Mouse (Mus musculus) E14TG2a.4 (cell line): Measurements from ENCODE around the gene Gm49342.
"Not testable (repeated sequence)": the region's sequence is repeated elsewhere in the genome, so short reads cannot be mapped to it uniquely, and the experiment has no call there.

ENCODE experiments used
- H3K27me3 ChIP-seq: 2 replicates; pipeline ENCODE4 v1.6.1; 2014; ENCODE audit warnings: low read length, control low read depth; ENCODE audit not compliant: insufficient read depth
- H3K36me3 ChIP-seq: 2 replicates; pipeline ENCODE4 v1.6.1; 2014; ENCODE audit warnings: low read length, control low read depth; ENCODE audit not compliant: insufficient read depth
- H3K4me1 ChIP-seq: replicated peaks from 2 replicates; pipeline ENCODE4 v1.6.1; 2014; ENCODE audit warnings: low read depth, low read length, control low read depth
- H3K4me3 ChIP-seq: replicated peaks from 2 replicates; pipeline ENCODE4 v1.5.1; 2014; ENCODE audit warnings: mild to moderate bottlenecking, low read length
- H3K9me3 ChIP-seq: 2 replicates; pipeline ENCODE4 v1.6.1; 2014; ENCODE audit warnings: low read length, control low read depth
- CTCF ChIP-seq: conservative IDR thresholded peaks from 2 replicates; pipeline ENCODE4 v1.5.1; 2014; ENCODE audit warnings: low read length
- NANOG ChIP-seq: IDR thresholded peaks from 2 replicates; pipeline ENCODE4 v1.6.1; 2014; ENCODE audit warnings: borderline replicate concordance, low read length, mixed read lengths
- POU5F1 ChIP-seq: IDR thresholded peaks from 2 replicates; pipeline ENCODE4 v1.6.1; 2014; ENCODE audit warnings: low read length, borderline replicate concordance

Gm49342 gene

DNA sequence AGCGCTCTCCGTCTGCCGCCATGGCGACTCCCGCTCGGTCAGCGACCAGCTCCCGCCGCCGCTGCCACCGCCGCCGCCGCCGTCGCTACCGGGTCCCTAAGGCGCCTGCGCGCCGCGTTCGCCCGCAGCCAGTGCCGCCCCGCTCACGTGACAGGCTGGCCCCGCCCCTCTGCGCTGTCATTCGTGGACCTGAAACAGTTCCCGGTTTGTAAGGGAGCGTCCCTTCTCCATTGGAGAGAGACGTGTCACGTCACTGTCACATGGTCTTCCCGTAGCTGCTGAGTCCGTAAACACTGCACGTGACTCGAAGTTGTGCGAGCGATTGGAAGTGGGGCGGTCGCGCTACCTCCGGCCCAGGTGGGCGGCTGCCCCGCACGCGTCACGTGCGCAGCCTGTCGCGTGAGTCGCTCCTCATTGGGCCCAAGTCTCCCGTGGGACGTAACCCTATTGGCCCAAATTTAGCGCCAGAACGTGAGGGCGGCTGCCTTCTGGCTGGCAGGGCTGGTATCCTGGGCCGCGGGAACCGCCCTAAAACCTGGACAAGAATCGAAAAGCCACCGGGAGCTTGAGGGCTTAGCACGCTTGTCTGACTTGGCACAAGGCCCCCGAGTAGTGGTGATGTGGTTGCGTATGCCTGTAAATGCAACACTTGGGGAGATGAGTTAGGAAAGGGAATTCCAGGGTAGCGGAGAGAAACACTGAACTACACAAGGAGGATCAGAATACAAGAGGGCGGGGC, 13.4 kb upstream of the Gm49342 start, which contains the start of the genes Pip4p1 and Pnp:
Gene Pip4p1, minus strand, starts transcription at position 103 of the 739 bp plus-strand sequence.
Gene Pnp, plus strand, starts transcription at position 329 of the 739 bp plus-strand sequence.
- Histone ChIP-seq H3K4me3 (peak within 1 kb of the TSS; percentile 97), H3K4me1 (peaks cover 70% of the 10 kb centered on the region), H3K27me3 (no peaks in the 10 kb centered on the region), H3K9me3 (no peaks in the 10 kb centered on the region), H3K36me3 (peaks cover 50% of the 10 kb centered on the region)
- TF ChIP-seq CTCF, result no peak
- TF ChIP-seq POU5F1, result no peak
- TF ChIP-seq NANOG, result no peak

DNA sequence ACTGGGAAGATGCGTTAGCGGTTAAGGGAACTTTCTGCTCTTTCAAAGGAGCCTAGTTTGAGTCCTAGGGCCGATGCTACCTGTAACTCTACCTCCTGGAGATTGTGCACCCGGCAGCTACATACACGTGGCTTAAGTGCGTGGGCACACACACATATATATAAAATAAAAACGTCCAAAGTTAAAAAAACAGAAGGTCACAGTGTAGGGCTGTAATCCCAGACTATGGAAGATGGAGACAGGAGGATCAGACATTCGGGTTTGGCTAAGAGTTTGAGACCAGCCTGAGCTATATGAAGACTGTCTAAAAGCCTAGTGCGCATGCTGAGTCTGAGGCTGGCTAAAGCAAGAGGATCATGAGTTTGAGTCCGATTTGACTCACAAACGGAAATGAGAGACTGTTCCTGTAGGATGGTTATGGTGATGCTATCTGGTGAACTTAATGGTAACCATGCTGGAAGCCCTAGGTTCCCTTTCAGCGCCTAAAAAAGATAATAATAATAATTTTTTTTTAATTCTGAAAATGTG, 12.8 kb upstream of the Gm49342 start:
- peaks cover 67% of the 10 kb centered on the region for H3K4me1 ChIP-seq
- TF ChIP-seq NANOG (no peak), POU5F1 (no peak), CTCF (no peak)
- peaks cover 47% of the 10 kb centered on the region for H3K36me3 ChIP-seq
- H3K27me3 ChIP-seq, result no peaks in the 10 kb centered on the region
- H3K4me3 ChIP-seq, result peak overlapping the region; percentile 83
- no peaks in the 10 kb centered on the region for H3K9me3 ChIP-seq

DNA sequence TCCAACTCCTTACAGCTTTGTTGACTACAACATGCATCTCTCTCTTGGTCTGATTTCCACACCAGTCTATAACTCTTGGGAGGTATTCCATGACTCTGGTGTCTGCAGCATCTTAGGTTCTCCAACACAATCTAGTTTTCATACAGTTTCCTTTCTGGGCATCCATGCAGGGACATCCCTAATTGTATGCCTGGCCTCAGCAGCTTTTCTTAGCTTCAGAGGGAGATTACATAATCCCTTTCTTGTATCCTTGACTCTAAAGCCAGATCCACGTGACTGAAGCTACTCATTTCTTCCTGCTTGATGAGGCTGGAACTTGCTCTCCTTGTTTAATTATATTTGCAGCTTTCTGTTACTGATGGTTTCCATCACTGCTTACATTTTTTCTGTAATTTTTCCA, 7.7 kb upstream of the Gm49342 start:
- H3K9me3 ChIP-seq, result no peaks in the 10 kb centered on the region
- no peaks in the 10 kb centered on the region for H3K27me3 ChIP-seq
- TF ChIP-seq CTCF (no peak), POU5F1 (no peak), NANOG (no peak)
- peaks cover 23% of the 10 kb centered on the region for H3K36me3 ChIP-seq
- H3K4me3 ChIP-seq, result no peak overlapping the region
- H3K4me1 ChIP-seq, result peaks cover 65% of the 10 kb centered on the region

DNA sequence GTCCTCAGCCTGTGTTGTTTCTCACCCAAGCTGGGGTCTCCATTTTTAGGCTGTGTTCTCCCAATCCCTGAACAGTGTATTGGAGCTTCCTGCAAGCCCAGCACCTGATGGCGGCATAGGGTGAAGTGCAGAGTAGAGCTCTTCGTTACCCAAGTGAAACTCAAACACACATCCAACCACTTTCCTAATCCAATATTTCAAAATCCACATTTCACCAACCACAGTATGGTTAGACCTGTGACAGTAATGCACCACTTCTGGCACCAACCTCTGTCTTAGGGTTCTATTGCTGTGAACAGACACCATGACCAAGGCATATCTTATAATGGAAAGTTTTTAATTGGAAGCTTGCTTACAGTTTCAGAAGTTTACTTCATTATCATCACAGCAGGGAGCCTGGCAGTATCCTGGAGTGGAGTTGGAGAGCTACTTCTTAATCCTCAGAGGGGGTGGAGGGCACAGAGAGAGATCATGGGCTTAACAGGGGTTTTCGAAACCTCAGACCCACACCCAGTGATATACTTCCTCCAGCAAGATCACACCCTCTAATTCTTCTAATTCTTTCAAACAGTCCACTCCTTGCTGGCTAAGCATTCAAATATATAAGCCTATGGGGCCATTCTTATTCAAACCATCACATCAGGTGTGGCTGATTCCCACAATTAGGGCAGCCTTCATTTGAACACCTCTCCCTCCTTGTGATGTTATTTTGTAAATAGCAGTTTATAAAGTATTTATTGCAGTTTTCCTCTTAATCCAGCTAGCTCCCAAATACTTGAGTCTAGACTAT, 6.0 kb upstream of the Gm49342 start:
- peaks cover 23% of the 10 kb centered on the region for H3K36me3 ChIP-seq
- H3K4me1 ChIP-seq, result peaks cover 53% of the 10 kb centered on the region
- peak overlapping the region; percentile 73 for H3K4me3 ChIP-seq
- H3K27me3 ChIP-seq, result no peaks in the 10 kb centered on the region
- H3K9me3 ChIP-seq, result no peaks in the 10 kb centered on the region
- no peak for TF ChIP-seq POU5F1
- peak; percentile 78 for TF ChIP-seq NANOG
- no peak for TF ChIP-seq CTCF

DNA sequence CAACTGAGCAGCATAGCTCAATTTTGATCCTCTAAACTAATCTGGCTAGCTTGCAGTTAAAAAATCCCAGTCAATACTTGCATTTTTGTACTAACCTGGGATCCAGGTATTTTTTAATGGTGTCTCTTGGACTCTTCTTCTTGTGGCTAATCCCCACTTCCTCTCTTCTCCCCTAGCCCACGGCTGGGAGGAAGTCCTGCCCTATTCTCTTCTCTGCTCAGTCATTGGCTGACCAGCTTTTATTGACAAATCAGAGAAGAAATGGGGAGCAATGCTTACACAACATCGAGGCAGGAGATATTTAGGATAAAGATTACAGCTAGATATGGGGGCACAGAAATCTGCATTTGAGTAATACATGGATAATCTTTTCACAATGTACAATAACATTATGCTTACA, 5.4 kb upstream of the Gm49342 start:
- TF ChIP-seq NANOG (no peak), CTCF (no peak), POU5F1 (no peak)

DNA sequence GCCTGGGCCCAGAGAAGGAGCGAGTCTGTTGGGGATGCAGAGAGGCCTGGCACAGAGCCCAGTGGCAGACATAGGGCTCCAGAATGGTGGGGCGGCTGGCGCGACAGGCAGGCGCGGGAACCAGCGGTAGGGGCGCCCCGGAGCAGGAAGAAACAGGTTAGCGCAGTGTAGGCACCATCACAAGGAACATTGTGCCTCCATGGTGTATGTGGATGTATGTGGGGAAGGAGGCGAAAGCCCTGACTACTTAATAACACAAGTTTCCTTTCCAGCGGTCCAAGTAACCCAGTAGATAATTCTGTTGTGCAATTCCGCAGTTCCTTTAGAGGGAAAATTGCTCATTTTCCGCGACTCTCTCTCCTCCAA, 334 bp downstream of the Gm49342 start:
- not testable (repeated sequence) for H3K9me3 ChIP-seq, H3K27me3 ChIP-seq, H3K36me3 ChIP-seq, H3K4me1 ChIP-seq
- peak overlapping the region; percentile 79 for H3K4me3 ChIP-seq

More for the DNA sequence above, 5.4 kb upstream of the Gm49342 start:
- Histone ChIP-seq H3K27me3 (no peaks in the 10 kb centered on the region), H3K4me3 (peak overlapping the region; percentile 73), H3K4me1 (peaks cover 51% of the 10 kb centered on the region), H3K36me3 (peaks cover 22% of the 10 kb centered on the region), H3K9me3 (no peaks in the 10 kb centered on the region)

DNA sequence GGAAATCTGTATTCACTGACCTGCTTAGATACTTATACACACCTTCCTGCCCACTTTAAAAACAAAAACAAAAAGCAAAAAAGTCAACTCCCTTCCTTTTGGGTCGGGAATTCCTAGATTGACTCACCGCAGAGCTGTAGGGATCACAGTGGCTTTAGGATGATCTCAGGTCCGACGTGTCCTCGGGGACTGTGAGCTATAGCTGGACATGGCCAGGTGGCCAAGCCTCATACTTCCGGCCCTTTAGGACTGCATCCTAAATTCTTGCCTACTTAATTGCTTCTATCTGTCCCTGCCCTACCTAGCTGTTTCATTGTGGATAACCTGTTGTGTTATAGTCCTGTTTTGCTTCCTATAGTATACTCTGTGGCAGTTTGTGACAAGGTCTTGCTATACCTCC, 764 bp downstream of the Gm49342 start:
- H3K4me1 ChIP-seq, H3K9me3 ChIP-seq, H3K36me3 ChIP-seq, H3K27me3 ChIP-seq: not testable (repeated sequence)
- peak overlapping the region; percentile 79 for H3K4me3 ChIP-seq

DNA sequence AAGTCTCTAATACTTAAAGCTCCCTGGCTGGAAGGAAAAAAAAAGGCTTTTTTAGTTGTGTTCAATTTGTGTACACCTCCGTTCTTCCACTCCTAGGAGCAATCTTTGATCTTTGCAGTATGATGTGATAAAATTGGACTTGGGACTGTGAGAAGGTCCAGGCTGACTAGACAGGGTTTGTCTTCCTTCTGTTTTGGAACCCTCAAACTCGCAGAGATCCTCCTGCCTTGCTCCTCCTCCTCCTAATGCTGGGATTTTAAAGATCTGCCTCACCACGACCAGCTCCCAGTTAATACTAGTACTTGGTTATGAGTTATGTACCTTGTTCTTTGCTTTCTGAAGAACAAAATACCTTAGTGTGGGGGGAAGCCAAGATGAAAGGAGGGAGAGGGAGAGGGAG, 1.2 kb downstream of the Gm49342 start:
- peak overlapping the region; percentile 79 for H3K4me3 ChIP-seq
- not testable (repeated sequence) for H3K36me3 ChIP-seq, H3K27me3 ChIP-seq, H3K9me3 ChIP-seq, H3K4me1 ChIP-seq

DNA sequence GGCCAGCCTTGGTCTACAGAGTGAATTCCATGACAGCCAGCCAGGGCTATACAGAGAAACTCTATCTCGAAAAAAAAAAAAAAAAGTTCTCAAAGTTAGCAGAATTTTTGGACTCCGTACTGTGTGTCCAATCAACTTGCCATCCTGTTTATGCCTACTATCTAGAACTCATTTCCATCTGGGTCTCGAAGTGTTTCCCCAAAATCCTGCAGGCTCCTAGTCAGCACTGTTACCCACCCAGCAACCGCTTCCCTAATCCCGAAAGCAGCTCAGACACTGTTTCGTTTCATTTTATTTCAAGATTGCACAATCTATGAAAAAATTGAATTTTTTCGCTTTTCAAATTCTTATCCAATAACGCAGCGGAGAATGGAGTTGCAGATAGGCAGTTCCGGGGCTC, 11.2 kb downstream of the Gm49342 start:
- no peaks in the 10 kb centered on the region for H3K27me3 ChIP-seq
- H3K36me3 ChIP-seq, result peaks cover 19% of the 10 kb centered on the region
- H3K4me1 ChIP-seq, result no peaks in the 10 kb centered on the region
- peaks cover 16% of the 10 kb centered on the region for H3K9me3 ChIP-seq
- TF ChIP-seq NANOG (no peak), CTCF (no peak), POU5F1 (no peak)
- H3K4me3 ChIP-seq, result no peak overlapping the region

DNA sequence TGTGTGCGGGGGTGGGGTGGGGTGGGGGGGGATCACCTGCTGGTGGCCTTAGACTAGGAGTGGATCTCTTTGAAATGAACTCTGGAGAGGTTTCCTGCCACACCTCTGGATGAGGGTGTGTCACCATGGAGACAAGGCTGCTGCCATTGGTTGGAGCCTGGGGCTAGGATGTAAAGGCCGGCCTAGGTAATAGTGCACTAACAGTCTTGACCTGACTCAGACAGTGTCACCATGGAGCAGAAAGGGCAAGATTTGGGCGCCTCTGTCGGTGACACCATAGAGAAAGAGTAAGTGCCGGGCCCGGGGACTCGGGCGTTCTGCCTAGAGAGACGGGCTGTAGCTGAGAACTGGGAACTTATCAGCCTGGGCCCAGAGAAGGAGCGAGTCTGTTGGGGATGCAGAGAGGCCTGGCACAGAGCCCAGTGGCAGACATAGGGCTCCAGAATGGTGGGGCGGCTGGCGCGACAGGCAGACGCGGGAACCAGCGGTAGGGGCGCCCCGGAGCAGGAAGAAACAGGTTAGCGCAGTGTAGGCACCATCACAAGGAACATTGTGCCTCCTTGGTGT, 11.7 kb downstream of the Gm49342 start, which contains the start of gene Pnp2:
Gene Pnp2, plus strand, starts transcription at position 51 of the 567 bp plus-strand sequence.
- peak within 1 kb of the TSS; percentile 52; the same call in 1 of the 2 replicates for H3K4me3 ChIP-seq
- H3K36me3 ChIP-seq, result peaks cover 16% of the 10 kb centered on the region
- H3K9me3 ChIP-seq, result peaks cover 17% of the 10 kb centered on the region
- H3K4me1 ChIP-seq, H3K27me3 ChIP-seq: not testable (repeated sequence)

DNA sequence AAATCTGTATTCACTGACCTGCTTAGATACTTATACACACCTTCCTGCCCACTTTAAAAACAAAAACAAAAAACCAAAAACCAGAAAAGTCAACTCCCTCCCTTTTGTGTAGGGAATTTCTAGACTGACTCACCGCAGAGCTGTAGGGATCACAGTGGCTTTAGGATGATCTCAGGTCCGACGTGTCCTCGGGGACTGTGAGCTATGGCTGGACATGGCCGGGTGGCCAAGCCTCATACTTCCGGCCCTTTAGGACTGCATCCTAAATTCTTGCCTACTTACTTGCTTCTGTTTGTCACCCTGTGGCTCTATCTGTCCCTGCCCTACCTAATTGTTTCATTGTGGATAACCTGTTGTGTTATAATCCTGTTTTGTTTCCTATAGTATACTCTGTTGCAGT, 12.4 kb downstream of the Gm49342 start:
- Histone ChIP-seq H3K9me3 (peaks cover 12% of the 10 kb centered on the region), H3K4me3 (peak overlapping the region; percentile 52; the same call in 1 of the 2 replicates)
- H3K4me1 ChIP-seq, H3K27me3 ChIP-seq, H3K36me3 ChIP-seq: not testable (repeated sequence)

DNA sequence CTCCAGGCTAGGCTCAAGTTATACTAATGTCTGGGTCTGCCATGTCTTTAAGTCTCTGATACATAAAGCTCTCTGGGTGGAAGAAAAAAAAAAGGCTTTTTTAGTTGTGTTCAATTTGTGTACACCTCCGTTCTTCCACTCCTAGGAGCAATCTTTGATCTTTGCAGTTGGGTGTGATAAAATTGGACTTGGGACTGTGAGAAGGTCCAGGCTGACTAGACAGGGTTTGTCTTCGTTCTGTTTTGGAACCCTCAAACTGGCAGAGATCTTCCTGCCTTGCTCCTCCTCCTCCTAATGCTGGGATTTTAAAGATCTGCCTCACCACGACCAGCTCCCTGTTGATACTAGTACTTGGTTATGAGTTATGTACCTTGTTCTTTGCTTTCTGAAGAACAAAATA, 12.8 kb downstream of the Gm49342 start:
- H3K4me1 ChIP-seq, H3K27me3 ChIP-seq, H3K36me3 ChIP-seq: not testable (repeated sequence)
- 0 out of 2 replicates have a peak overlapping the region, but pooled peaks have one; percentile 52 for H3K4me3 ChIP-seq
- H3K9me3 ChIP-seq, result peaks cover 12% of the 10 kb centered on the region
